Mouse (Mus musculus): ENCODE results near the gene Sphk2. TPM values are rescaled to one million over a fixed set of nuclear protein-coding genes. Genes with fewer than 3 reads are reported as not detected.

Gene Sphk2
- polyA plus RNA-seq, 1 experiment from 2014 or later = 16.7 TPM

DNA sequence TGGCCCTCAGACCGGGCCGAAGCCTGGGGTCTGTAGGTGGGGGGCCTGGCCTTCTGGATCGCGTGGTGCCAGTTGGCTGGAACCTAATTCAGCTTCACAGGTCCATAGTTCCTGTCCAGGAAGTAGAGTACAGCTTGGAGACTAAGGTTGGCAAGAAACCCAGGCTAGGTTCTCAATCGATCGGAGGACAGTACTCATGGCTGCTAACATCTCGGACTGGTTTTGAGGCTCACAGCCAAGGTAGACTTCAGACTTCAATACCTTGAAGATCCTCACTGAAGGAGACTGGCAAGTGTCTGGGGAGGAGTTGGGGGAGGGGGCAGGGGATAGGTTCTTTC, 3.4 kb upstream of the Sphk2 start:
- Histone ChIP-seq H3K4me2 (replicated peaks) (no peak overlapping the region), H3K4me3 (replicated peaks; ENCODE audit: low read length) (no peak overlapping the region), H3K27me3 (ENCODE audit: control insufficient read depth, insufficient read depth, low read length) (no peaks in the 10 kb centered on the region), H3K4me1 (replicated peaks; ENCODE audit: control insufficient read depth, insufficient read depth, low read length) (peaks cover 22% of the 10 kb centered on the region), H3K9ac (no peak overlapping the region), H3K36me3 (replicated peaks; ENCODE audit: control insufficient read depth, insufficient read depth) (peaks cover 71% of the 10 kb centered on the region), H3K9me3 (ENCODE audit: control insufficient read depth, low read length) (no peaks in the 10 kb centered on the region), H3K27ac (no peak overlapping the region)
- no peak for DNase-seq (ENCODE audit: low spot score)
- WGBS = 84% methylated on average over 7 of the region's 7 CpGs
- ATAC-seq (ENCODE audit: low FRiP score) = no peak

DNA sequence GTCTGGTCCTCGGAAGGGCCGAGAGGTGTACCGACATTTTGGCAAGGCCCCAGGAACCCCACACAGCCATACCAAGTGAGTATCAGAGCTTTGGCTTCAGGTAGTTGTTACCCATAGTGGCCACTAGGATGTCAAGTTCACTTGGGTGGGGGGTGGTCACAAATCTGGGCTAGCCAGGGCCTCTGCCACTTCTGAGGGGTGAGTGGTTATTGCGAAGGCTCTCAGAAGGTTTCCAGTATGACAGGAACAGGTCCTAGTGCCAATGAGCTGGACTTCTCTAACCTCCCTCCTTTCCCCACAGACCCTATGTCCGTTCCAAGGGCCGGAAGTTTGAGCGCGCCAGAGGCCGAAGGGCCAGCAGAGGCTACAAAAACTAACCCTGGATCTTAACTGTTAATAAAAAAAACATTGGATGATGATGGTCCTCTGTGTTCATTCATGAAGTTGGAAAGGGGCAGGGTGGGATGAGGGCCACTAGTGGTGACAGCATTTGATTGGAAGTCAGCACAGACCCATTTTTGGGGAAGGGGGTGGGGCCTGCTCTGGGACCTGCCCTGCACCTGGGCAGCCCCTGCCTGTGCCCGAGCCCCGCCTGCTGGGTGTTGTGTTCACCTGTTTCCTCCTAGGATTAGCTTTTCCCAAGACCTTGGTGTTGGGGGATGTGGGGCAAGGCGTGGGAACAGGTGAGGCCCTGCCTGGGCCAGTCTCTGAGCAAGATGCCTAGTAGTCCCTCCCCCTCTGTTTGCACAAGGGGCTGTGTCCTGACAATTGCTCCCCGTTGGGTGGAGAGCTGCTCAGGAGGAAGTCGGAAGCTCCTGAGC, 2.8 kb upstream of the Sphk2 start, which contains the start of gene Fam83e:
TSS of gene Fam83e (plus strand) at position 800 of the 821 bp plus-strand sequence.
- Histone ChIP-seq H3K4me3 (replicated peaks; ENCODE audit: low read length) (no peak within 1 kb of the TSS), H3K4me2 (replicated peaks) (no peak within 1 kb of the TSS), H3K9ac (no peak within 1 kb of the TSS), H3K36me3 (replicated peaks; ENCODE audit: control insufficient read depth, insufficient read depth) (peaks cover 65% of the 10 kb centered on the region), H3K4me1 (replicated peaks; ENCODE audit: control insufficient read depth, insufficient read depth, low read length) (peaks cover 28% of the 10 kb centered on the region), H3K9me3 (ENCODE audit: control insufficient read depth, low read length) (no peaks in the 10 kb centered on the region), H3K27ac (no peak within 1 kb of the TSS), H3K27me3 (ENCODE audit: control insufficient read depth, insufficient read depth, low read length) (no peaks in the 10 kb centered on the region)
- no peak for DNase-seq (ENCODE audit: low spot score)
- WGBS = 84% methylated on average over 14 of the region's 14 CpGs
- ATAC-seq (ENCODE audit: low FRiP score) = no peak

DNA sequence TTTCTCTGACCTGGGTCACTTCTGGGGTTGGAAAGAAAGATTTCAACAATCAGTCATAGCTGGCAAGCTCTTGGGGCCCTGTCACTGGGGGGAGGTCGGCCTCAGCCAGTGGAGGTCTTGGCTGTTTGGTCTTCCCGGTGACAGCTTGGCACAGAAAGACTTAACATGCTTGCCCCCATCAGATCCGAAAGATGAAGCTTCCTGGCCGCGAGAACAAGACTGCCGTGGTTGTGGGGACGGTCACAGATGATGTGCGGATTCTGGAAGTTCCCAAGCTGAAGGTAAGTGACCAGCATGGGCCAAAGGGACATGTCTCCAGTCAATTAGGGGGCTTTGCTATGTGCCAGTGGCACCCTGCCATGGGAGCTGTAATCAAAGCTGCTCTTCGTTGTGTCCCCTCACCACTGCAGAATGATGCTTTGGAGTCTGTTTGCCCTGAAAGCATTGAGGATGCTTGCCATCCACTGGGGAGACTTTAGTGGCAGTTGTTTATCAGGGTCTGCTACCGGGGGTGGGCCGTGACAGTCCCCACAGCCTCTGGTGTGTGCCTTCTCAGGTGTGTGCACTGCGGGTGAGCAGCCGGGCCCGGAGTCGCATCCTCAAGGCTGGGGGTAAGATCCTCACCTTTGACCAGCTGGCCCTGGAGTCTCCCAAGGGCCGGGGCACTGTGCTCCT, 2.1 kb upstream of the Sphk2 start:
- no peak overlapping the region for H3K27ac ChIP-seq
- H3K9me3 ChIP-seq (ENCODE audit: control insufficient read depth, low read length) = no peaks in the 10 kb centered on the region
- peak overlapping the region; percentile 91; the same call in 1 of the 2 replicates for H3K4me2 ChIP-seq (replicated peaks)
- H3K4me3 ChIP-seq (replicated peaks; ENCODE audit: low read length) = no peak overlapping the region
- H3K36me3 ChIP-seq (replicated peaks; ENCODE audit: control insufficient read depth, insufficient read depth) = peaks cover 58% of the 10 kb centered on the region
- H3K9ac ChIP-seq = peak overlapping the region; percentile 88; the same call in 1 of the 2 replicates
- H3K4me1 ChIP-seq (replicated peaks; ENCODE audit: control insufficient read depth, insufficient read depth, low read length) = peaks cover 31% of the 10 kb centered on the region
- no peaks in the 10 kb centered on the region for H3K27me3 ChIP-seq (ENCODE audit: control insufficient read depth, insufficient read depth, low read length)
- 91% methylated on average over 15 of the region's 16 CpGs for WGBS
- DNase-seq (ENCODE audit: low spot score) = no peak
- ATAC-seq (ENCODE audit: low FRiP score) = no peak

DNA sequence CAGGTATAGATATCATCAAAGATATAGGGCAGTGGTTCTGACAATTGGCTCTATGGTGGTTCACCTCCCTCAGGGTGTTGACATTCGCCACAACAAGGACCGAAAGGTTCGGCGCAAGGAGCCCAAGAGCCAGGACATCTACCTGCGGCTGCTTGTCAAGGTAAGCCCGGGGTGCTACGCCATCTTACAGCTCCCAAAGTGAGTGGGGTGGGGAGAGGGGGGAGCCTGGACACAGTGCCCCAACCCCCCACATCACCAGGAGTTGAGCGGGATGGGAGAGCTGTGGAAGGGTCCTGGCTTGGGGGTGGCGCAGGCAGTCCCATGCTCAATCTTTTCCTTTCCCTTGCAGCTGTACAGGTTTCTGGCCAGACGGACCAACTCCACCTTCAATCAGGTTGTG, 1.4 kb upstream of the Sphk2 start:
- no peak overlapping the region for H3K27ac ChIP-seq
- DNase-seq (ENCODE audit: low spot score) = no peak
- 87% methylated on average over 10 of the region's 10 CpGs for WGBS
- no peaks in the 10 kb centered on the region for H3K9me3 ChIP-seq (ENCODE audit: control insufficient read depth, low read length)
- H3K4me2 ChIP-seq (replicated peaks) = peak overlapping the region; percentile 91
- H3K4me3 ChIP-seq (replicated peaks; ENCODE audit: low read length) = peak overlapping the region; percentile 75
- H3K36me3 ChIP-seq (replicated peaks; ENCODE audit: control insufficient read depth, insufficient read depth) = peaks cover 52% of the 10 kb centered on the region
- H3K9ac ChIP-seq = peak overlapping the region; percentile 88
- H3K27me3 ChIP-seq (ENCODE audit: control insufficient read depth, insufficient read depth, low read length) = no peaks in the 10 kb centered on the region
- H3K4me1 ChIP-seq (replicated peaks; ENCODE audit: control insufficient read depth, insufficient read depth, low read length) = peaks cover 36% of the 10 kb centered on the region
- ATAC-seq (ENCODE audit: low FRiP score) = no peak

DNA sequence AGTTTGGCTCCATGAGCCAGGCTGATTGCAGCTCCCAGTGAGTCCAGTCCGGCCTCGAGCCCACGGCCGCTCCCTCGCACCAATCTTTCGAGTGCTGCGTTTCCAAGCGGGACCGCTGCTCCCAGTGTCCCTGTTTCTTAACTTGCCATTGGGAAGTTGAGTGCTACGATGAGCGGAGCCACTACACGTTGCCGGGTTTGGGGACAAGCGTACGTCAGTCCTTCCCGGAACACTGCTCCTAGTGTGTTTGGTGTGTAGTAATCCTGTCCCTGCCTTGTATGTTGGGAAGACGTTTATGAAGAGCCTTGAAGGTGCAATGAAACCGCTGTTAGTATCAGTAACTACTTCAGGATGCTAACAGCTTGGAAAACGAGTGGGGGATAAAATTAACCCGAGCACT, 529 bp upstream of the Sphk2 start:
- under 1% methylated on average over 20 of the region's 20 CpGs for WGBS
- H3K4me2 ChIP-seq (replicated peaks) = peak overlapping the region; percentile 91
- peaks cover 45% of the 10 kb centered on the region for H3K36me3 ChIP-seq (replicated peaks; ENCODE audit: control insufficient read depth, insufficient read depth)
- DNase-seq (ENCODE audit: low spot score) (no peak), ATAC-seq (ENCODE audit: low FRiP score) (no peak)
- no peaks in the 10 kb centered on the region for H3K27me3 ChIP-seq (ENCODE audit: control insufficient read depth, insufficient read depth, low read length)
- peaks cover 38% of the 10 kb centered on the region for H3K4me1 ChIP-seq (replicated peaks; ENCODE audit: control insufficient read depth, insufficient read depth, low read length)
- H3K4me3 ChIP-seq (replicated peaks; ENCODE audit: low read length) = peak overlapping the region; percentile 75
- H3K27ac ChIP-seq = peak overlapping the region; percentile 93
- H3K9me3 ChIP-seq (ENCODE audit: control insufficient read depth, low read length) = no peaks in the 10 kb centered on the region
- peak overlapping the region; percentile 88 for H3K9ac ChIP-seq

DNA sequence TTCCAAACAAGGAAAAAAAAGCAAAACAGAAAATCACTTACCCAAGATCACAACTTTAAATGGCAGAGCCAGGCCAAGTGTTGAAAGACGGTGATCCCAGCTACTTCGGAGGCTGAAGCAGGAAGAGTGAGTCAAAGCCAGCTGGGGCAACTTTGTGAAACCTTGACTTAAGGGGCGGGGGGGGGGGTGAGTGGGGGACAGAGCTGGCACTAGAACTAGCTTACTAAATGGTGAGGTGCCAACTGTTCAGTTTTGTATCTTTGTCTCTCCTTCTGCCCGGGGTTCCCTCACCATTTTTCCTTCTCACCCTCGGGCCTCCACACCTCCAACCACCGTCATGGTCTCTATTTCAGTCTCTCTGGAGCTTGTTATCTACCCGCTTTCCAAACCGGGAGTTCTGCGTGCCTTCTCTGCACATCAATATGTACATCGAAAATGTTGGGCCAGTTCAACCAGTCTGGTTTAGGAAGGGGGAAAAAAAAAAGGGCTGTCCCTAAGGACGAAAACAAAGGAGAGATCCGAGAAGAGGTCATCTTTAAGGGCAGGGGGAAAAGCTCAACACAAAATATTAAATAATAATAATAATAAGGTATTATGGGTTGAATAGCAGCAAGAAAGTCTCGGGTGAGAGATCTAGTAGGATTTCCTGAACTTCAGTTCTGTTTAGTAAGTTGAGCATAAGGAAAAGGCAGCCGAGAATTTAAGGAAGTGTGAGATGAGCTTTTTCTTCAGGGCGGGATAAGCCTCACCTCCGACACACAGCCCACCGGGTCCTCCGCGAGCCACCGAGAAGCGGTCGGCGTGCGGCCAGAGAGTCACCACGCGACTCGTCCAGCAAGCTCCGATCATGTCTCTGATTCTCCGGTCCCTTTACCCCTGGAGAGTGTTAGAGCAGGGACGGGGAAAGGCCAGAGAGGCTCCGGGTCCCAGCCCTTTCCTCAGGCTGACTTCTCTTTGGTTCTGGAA, 567 bp downstream of the Sphk2 start:
- H3K36me3 ChIP-seq (replicated peaks; ENCODE audit: control insufficient read depth, insufficient read depth) = peaks cover 45% of the 10 kb centered on the region
- DNase-seq (ENCODE audit: low spot score) = no peak
- H3K9ac ChIP-seq = peak overlapping the region; percentile 86
- H3K4me3 ChIP-seq (replicated peaks; ENCODE audit: low read length) = peak overlapping the region; percentile 75
- H3K4me2 ChIP-seq (replicated peaks) = peak overlapping the region; percentile 64
- WGBS = 11% methylated on average over 31 of the region's 31 CpGs
- H3K9me3 ChIP-seq (ENCODE audit: control insufficient read depth, low read length) = no peaks in the 10 kb centered on the region
- peak overlapping the region; percentile 93 for H3K27ac ChIP-seq
- ATAC-seq (ENCODE audit: low FRiP score) = 0 out of 2 replicates have a peak, but pooled peaks have one; percentile 17
- H3K27me3 ChIP-seq (ENCODE audit: control insufficient read depth, insufficient read depth, low read length) = no peaks in the 10 kb centered on the region
- H3K4me1 ChIP-seq (replicated peaks; ENCODE audit: control insufficient read depth, insufficient read depth, low read length) = peaks cover 38% of the 10 kb centered on the region

DNA sequence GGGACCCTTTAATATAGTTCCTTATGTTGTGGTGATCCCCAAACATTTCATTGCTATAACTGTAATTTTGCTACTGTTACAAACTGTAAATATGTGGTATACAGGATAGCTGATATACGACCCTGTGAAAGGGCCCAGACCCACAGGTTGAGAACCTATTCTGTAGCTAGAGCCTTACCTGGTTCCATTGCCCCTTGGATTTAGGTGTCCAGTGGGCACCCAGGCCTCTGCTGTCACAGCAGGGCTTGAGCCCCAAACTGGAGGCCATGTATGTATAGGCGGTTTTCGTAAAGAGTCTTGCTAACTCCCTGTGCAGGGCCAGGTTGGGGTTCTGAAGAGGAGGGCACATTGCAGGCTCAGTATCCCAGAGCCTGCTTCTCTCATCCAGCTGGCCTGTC, 1.3 kb downstream of the Sphk2 start:
- no peak for ATAC-seq (ENCODE audit: low FRiP score)

DNA sequence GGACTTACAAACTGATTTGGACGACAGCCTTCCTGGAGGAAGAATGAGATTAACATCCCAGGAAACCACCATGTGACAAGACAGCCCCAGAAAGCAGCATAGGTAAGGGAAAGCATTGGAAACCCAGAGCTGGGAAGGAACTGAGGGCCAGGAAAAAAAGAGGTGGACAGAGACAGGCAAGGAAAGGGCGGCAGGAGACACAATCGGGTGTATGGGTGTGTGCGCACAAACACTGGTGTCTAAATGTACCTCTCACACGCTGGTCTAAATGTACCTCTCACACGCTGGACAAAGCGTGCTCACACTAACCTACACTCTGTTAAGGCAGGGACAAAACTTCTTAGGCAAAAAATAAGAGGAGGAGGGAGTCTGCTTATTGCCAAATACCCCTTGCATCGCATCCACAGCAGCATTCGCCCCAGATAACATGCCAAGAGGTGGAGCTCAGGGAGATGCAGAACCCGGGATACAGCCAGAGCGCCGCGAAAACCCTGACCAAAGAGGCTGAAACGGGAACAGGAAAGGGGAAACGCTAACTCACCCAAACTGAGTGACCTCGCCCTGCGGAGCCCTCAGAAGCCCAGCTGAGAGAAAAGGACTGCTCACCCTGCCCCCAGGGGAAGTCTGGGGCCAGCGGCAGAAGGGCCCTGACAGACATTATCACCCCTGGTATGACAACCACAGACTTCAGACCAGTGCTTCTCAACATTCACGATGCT, 1.9 kb downstream of the Sphk2 start:
- Histone ChIP-seq H3K9me3 (ENCODE audit: control insufficient read depth, low read length) (no peaks in the 10 kb centered on the region), H3K4me3 (replicated peaks; ENCODE audit: low read length) (peak overlapping the region; percentile 56), H3K4me1 (replicated peaks; ENCODE audit: control insufficient read depth, insufficient read depth, low read length) (peaks cover 38% of the 10 kb centered on the region), H3K36me3 (replicated peaks; ENCODE audit: control insufficient read depth, insufficient read depth) (peaks cover 45% of the 10 kb centered on the region), H3K27ac (peak overlapping the region; percentile 54; the same call in 1 of the 2 replicates), H3K9ac (peak overlapping the region; percentile 21; the same call in 1 of the 2 replicates), H3K4me2 (replicated peaks) (peak overlapping the region; percentile 64), H3K27me3 (ENCODE audit: control insufficient read depth, insufficient read depth, low read length) (no peaks in the 10 kb centered on the region)
- 87% methylated on average over 19 of the region's 19 CpGs for WGBS
- DNase-seq (ENCODE audit: low spot score) (no peak), ATAC-seq (ENCODE audit: low FRiP score) (no peak)

More for the DNA sequence above, 1.3 kb downstream of the Sphk2 start:
- peaks cover 45% of the 10 kb centered on the region for H3K36me3 ChIP-seq (replicated peaks; ENCODE audit: control insufficient read depth, insufficient read depth)
- DNase-seq (ENCODE audit: low spot score) = no peak
- H3K9ac ChIP-seq = no peak overlapping the region
- H3K4me2 ChIP-seq (replicated peaks) = peak overlapping the region; percentile 64
- no peak overlapping the region for H3K27ac ChIP-seq
- H3K4me3 ChIP-seq (replicated peaks; ENCODE audit: low read length) = 0 out of 2 replicates have a peak overlapping the region, but pooled peaks have one; percentile 75
- WGBS = 91% methylated on average over 3 of the region's 3 CpGs
- no peaks in the 10 kb centered on the region for H3K9me3 ChIP-seq (ENCODE audit: control insufficient read depth, low read length)
- H3K27me3 ChIP-seq (ENCODE audit: control insufficient read depth, insufficient read depth, low read length) = no peaks in the 10 kb centered on the region
- H3K4me1 ChIP-seq (replicated peaks; ENCODE audit: control insufficient read depth, insufficient read depth, low read length) = peaks cover 38% of the 10 kb centered on the region

Data from hindbrain, embryonic 14.5 days (tissue).